Mouse (Mus musculus): ENCODE measurements around the gene Mxi1.

- TF ChIP-seq POLR2A (IDR thresholded peaks at IDR 0.05; ENCODE audit: borderline replicate concordance, extremely low read depth, low read depth, low read length) (no peak), CTCF (IDR thresholded peaks at IDR 0.05; ENCODE audit: insufficient read depth, low read length) (no peak)
Observed at GRCm38 (mm10) chr19:53340423-53340822, 30.1 kb downstream of the Mxi1 start.

All from lung, adult 2 months (tissue).